Mouse (Mus musculus) left cerebral cortex, adult 18-20 months (tissue): ENCODE data around the gene Paics. TPM values are rescaled to one million over a fixed set of nuclear protein-coding genes. Genes with fewer than 3 reads are reported as not detected.
"Not testable (repeated sequence)": the region's sequence is repeated elsewhere in the genome, so short reads cannot be mapped to it uniquely, and the experiment has no call there.

ENCODE experiments used
- DNase-seq, 2 experiments: peaks; one replicate each; pipeline ENCODE4 v3.0.0; 2021 to 2022; ENCODE audit warnings: low spot score in 2 of 2, mixed read lengths in 1 of 2
- total RNA-seq, 2 experiments: library from RNA; stranded (reverse); gene quantifications; 2 replicates each; pipeline ENCODE4 v1.2.3; 2021

Paics gene
- total RNA-seq, 2 experiments from 2014 or later = 94.1 to 94.2 TPM

GRCm38 (mm10) chr5:76950343-76951105 is 583 bp upstream of the Paics start:
- no peak for DNase-seq

GRCm38 (mm10) chr5:76952112-76953040 is 1.3 kb downstream of the Paics start:
- no peak for DNase-seq

- no peak for DNase-seq
Observed at GRCm38 (mm10) chr5:76953794-76954193, 2.7 kb downstream of the Paics start.

- DNase-seq = no peak
Observed at GRCm38 (mm10) chr5:76954271-76954900, 3.3 kb downstream of the Paics start.

GRCm38 (mm10) chr5:76955474-76955873 is 4.4 kb downstream of the Paics start:
- no peak for DNase-seq

- DNase-seq = no peak
Observed at GRCm38 (mm10) chr5:76957954-76958353, 6.8 kb downstream of the Paics start.

- no peak for DNase-seq
Observed at GRCm38 (mm10) chr5:76959587-76959986, 8.5 kb downstream of the Paics start.

- no peak for DNase-seq
Observed at GRCm38 (mm10) chr5:76962545-76962944, 11.4 kb downstream of the Paics start.

GRCm38 (mm10) chr5:76964651-76965050 is 13.5 kb downstream of the Paics start:
- no peak for DNase-seq

- no peak for DNase-seq
Observed at GRCm38 (mm10) chr5:76969250-76969649, 18.1 kb downstream of the Paics start.

- DNase-seq = not testable (repeated sequence)
Observed at GRCm38 (mm10) chr5:76971115-76971514, 20.0 kb downstream of the Paics start.

- DNase-seq = no peak
Observed at GRCm38 (mm10) chr5:76973488-76973887, 22.4 kb downstream of the Paics start.

GRCm38 (mm10) chr5:76974207-76974553 is 23.1 kb downstream of the Paics start:
- peak in 1 of 2 experiments; percentile 9 for DNase-seq

GRCm38 (mm10) chr5:76974554-76975285 is 23.6 kb downstream of the Paics start, which contains the start of gene Srp72:
Srp72 (plus strand) TSS chr5:76974683.
- DNase-seq = peak; percentile 82 to 84

- no peak for DNase-seq
Observed at GRCm38 (mm10) chr5:76975736-76976135, 24.6 kb downstream of the Paics start.

- DNase-seq = no peak
Observed at GRCm38 (mm10) chr5:76984015-76984414, 32.9 kb downstream of the Paics start.

- DNase-seq = no peak
Observed at GRCm38 (mm10) chr5:76990789-76991188, 39.7 kb downstream of the Paics start.

- DNase-seq = no peak
Observed at GRCm38 (mm10) chr5:76993174-76993814, 42.2 kb downstream of the Paics start.

- peak; percentile 21 to 34 for DNase-seq
Observed at GRCm38 (mm10) chr5:76998416-76998815, 47.3 kb downstream of the Paics start.

GRCm38 (mm10) chr5:77001192-77001591 is 50.1 kb downstream of the Paics start:
- DNase-seq = no peak
